Mouse (Mus musculus): ENCODE results near the gene Pafah1b2.

The Pafah1b2 gene

DNA sequence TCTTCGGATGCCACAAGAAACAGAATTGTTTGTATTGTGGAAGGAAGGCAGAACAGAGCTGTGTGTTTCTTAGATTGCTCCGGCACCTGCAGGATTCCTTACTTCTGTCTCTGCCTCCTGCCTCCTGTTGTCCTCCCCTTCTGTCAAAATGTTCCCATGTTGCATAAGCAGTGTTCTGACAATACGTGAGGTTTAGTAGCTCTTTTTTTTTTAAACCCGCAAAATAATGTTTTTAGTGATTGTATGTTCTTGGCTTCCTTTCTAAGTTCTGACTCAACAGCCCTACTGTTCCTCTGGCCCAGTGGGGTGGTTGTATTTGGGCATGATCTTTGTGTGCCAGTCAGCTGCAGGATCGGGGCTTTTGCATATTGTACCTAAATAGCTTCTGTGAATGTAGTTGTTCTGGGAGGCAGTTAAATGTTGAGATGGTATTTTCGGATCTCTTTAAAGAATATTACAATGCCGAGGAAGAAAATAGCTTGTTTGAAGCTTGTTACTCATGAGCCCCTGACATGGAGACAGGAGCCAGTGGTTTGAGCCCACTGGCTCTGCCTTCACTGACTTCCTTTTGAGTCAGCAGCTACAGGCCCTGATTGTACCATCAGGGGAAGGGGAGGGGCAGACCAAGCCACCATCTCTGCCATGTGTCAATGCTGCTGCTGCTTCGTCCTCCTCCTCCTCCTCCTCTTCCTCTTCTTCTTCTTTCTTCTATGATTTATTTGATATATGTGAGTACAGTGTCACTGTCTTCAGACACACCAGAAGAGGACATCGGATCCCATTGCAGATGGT, 13.8 kb upstream of the Pafah1b2 start:
- no peak for DNase-seq

DNA sequence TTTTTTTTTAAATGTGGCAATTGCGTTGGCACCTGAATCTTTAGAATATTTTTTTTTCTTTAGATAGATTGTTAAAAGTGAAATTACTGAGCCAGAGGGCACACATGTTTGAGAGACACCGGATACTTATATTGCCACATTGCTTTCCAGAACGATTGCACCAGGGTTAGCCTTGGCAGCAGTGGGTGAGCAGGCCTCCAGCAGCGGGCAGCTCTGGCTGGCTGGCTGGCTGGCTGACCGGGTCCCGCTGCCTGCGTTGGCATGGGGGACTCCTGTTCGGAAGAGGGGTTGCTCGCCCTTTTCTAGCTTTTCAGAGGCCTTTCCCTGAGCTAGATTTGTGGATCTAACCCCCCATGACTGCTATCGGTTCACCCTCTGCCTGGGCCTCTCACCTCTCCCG, 11.1 kb upstream of the Pafah1b2 start:
- DNase-seq, result no peak

DNA sequence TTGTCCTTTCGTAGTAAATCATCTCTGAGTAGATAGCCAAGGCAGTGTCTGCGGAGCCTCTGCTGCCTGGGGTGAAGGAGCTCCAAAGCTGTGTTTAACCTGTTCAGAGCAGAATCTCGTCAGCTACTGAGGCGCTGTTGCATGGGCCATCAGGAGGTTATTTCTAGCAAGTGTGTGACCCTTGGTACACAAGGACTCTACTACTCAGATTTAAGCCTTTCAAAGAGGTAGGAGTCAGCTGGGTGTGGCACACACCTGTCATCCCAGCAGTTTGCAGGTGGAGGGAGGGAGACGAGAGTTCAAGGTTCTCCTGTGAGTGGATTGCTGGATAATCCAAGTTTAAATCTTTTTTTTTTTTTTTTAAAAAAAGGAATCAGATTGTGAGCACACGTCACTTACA, 7.5 kb upstream of the Pafah1b2 start:
- DNase-seq, result no peak

DNA sequence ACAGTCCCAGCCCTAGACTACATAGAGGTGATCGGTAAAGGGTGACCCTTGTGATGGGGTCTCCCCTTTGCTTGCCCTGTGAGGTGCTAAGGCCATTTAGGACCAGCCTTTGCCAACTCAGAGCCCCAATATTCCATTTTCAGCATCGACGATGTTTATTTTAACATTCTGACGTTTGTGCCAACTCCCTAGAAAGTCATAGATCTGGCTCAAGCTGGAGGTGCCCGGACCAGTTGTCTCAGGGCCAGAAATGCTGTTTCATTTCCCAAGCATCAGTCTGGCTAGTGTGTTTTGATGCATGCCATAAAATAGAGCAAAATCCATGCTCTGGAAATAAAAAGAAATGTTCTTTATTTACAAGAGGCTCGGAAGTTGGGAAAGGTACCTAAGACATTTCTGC, 5.8 kb upstream of the Pafah1b2 start:
- DNase-seq, result no peak

DNA sequence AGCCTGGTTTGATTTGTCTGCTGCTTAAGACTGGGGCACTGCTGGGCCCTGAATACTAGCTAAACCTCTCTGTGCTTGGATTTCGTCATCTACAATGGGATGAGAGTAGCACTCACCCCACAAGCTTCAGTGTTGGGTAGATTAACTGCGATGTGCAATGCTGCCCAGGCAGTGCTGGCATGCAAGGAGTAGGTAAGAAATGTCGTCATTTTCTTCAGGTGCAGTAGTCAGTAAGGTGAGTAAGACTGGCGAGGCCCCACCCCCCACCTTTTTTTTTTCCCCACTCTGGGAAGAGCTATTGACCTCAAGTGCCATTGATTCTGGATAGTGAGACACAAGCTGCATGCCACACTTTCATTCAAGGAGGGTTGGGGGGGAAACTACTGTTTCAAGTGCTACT, 3.9 kb upstream of the Pafah1b2 start:
- DNase-seq, result no peak

DNA sequence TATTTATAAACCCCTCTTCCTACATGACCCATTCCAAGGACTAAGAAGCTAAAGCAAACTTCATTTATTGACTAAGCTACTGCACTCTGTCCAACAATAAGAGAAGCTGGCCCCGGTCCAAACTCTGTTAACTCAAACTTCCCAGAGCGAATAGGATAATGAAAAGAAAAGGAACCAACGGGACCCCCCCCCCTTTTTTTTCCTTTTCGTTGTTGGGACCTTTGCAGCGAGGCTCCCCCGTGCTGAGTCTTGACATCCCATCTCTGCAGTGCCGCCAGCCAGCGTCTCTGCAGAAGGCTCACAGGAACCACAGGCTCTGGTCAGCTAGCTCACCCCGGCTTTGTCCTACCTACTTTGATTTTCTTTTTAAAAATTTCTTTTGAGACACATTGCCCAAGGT, 3.3 kb upstream of the Pafah1b2 start:
- DNase-seq, result peak; percentile 85

DNA sequence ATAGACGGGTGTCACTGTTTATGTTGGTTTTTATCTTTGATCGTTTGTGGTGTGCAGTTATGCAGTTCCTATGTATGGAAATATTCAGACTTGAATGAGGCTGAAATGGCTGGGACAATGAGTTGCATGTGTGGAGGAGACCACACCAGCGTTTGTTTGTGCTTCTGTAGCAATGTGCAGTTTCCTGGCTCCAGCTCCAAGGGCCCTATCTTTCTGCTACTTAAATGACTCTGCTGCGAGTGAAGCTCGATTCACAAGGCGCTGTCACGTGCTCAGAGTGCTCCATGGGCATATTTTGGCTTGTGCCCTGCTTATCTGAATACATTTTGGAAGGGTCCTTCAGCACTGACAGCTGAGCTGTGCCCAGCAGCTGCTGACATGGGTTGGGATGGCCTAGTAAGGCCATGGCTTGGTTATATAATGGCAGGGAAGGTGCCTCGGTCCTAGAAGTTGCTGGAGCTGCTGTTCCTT, 2.6 kb upstream of the Pafah1b2 start:
- DNase-seq, result no peak

DNA sequence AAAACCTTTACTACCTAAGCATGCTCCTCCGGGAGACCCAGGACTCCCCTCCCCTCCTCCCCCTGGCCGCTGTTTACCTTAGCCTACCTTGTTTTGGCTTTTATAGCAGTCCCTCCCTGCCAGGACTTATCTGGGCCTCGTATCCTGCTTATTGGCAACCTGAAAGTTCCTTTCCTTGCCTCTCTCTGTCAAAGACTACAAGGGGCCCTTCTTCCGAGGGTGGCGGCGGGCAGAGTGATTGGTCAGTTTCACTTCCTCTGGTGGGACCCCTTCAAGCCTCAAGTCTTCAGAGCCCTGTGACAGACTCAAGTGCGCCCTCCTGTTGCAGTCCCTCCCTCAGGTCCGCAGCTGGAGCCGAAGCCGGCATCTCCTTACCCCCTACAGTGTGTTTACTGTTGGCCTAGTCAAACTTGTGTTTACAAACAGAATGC, 1.8 kb upstream of the Pafah1b2 start:
- peak; percentile 75 for DNase-seq

DNA sequence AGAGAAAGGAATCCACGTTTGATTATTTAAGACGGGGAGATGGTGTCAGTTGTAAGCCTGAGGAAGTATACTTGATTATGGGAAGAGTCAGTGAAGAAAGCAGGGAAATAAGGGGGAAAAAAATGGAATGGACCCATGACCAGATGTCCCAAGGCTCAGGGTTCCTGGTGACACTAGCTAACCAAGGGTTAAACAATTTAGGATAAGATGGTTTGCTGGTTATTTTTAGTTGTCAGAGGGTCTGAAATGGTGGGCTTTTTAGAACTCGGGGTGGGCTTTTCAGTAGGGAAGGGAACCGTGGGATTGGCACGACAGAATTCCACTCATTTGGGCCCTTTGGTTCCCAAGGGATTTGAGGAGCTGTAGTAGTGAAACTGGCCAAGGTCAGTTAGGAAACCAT, 1.1 kb upstream of the Pafah1b2 start:
- DNase-seq, result no peak

DNA sequence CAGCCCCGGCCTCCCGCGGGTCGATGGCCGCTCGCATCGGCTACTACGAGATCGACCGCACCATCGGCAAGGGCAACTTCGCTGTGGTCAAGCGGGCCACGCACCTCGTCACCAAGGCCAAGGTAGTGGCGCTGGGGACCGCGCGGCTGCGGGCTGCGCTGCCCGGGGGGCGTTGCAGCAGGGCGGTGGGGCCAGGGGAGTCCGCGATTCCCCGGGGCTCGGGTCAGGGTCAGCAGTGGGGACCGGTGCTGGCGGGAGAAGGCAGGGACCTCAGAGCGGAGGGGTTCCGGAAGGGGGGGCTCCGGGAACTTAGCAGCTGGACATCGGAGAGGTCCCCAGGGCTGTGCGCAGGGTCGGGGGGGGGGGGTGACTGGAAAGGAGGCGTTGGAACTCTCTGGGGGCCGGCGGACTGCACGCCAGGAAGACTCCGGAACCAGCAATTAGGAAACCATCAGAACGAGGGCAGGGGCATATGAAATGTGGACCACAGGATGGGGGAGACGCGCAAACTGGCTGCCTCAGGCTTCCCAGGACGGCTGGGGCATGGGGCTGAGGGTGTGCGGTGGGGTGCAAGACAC, 608 bp upstream of the Pafah1b2 start:
- peak; percentile 72 for DNase-seq

DNA sequence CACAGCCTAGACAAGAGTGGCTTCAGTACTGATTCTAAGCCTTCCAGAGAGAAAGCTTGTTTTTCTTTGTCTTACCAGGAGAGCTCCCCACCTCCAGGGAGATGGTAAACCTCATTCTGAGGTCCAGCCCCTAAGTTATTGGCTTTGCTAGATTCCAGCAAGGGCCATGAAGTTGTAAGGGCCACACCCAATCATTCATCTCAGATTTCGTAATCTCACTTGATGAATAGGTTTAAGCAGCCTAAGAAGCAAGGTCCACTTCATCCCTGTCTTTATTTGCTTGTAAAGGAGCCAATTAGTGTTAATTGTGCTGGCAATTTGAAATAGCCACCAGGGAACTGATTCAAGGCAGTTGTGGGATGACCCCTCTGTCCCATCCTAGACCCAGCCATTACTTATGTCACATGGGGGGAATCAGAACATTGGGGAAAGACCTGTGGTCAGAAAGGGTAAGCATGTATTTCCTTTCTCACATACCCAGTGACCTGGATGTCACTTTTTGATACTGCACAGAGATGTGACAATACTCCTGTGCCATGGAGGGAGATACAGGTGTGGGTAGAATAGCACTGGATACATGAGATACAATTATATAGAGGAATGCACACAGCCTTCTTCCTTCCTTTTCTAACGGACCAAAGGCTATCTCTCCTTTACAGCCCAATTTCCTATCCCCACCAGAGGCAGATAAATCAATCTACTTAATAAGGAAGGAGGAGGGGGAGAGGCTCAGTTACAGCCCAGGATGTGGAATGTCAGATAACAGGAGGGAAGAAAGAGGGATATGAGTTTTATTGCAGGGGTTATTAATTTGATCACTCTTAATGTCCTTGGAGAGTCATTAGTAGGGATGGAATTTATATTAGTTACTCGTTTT, 1.2 kb downstream of the Pafah1b2 start:
- DNase-seq, result no peak

DNA sequence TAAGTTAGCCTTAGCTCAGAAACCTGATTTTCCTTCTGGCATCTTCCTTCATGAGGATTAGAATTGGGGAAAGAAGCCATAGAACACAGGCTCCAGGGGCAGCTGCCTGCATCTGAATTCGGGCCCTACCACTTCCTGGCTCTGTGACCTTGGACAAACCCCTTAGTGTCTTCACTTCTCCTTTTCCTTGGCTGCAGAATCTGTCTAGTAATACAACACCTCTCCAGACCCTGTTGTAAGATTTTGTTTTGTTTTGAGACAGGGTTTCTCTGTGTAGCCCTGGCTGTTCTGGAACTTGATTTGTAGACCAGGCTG, 2.9 kb downstream of the Pafah1b2 start:
- no peak for DNase-seq

DNA sequence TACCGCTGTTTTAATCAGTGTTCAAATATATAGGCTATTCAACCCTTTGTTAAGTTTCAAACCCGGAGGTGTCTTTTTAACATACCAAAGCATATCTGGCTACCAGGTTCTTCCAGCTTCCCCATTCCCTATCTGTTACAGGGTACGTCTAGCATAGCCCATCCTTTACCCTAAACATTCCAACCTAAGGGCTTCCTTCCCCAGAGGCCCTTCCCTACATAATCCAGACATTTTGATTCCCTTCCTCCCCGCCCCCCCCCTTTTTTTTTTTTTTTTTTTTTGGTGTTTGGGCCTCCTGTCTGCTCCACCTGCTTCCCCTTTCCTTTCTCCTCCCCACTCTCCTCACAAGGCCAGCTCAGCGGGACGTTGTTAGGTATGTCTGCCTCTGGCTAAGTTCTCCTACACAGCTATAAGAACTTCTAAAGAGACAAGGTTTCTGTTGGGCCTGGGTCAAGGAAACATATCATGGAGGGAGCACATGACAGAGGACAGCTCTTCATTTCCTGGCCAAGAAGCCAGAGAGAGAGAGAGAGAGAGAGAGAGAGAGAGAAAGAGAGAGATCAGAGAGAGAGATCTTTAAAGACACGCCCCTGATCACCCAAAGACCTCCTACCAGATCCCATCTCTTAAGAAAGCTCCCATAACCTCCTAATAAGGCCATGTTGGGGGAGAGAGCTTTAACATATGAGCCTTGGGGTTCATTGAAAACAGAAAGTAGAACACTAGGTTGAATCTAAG, 3.4 kb downstream of the Pafah1b2 start:
- no peak for DNase-seq

DNA sequence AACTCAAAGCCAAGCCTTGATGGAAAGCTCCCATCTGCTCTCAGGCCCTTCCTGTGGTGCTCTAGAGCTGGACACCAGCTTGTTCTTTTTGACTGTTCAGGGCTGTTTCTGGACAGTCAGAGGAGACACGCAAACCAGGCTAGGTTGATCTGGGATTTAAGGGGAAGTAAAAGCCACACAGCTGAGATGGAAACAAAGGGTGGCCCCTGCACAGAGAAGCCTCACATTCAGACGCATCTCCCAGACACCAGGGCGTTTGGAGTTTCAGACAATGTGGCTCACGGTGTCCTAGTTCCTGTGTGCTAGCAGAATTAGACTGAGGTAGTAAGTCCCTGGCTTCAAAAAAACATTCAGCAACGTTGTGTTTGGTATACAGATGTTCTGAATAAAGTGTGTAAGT, 6.3 kb downstream of the Pafah1b2 start:
- DNase-seq, result no peak

DNA sequence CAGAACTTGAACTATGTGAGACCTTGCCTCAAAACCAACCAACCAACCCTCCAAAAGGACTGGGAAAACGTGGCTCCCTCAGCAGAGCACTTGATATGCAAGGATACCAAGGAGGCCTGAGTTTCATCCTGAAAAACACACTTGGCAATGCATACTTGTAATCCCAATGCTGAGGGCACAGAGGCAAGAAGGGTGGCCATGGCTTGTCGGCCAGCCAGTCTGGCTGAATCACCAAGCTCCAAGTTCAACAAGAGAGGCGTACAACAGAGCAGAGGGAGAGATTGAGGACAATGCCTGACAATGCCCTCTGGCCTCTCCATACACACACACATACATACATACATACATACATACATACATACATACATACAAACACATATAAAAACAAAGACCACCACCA, 8.0 kb downstream of the Pafah1b2 start:
- DNase-seq, result no peak

DNA sequence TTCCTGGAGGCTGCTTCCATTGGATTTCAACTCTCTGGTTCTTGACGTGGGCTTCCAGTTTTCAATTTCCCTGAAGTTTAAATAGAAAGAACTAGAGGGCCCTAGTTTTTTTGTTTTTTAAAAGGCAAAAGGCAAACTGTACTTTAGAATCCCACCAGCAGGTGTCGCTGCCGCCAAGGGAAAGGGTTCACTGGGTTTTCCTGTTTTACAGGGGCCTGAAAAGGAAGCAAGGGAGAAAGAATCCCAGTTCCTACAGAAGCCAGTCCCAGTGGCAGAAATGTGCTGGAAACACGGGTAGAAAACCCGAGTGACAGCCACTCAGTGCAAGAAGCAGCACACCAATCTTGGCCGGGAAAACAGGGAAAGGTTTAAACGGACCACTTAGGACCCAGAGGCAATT, 8.8 kb downstream of the Pafah1b2 start:
- DNase-seq, result peak; percentile 91

DNA sequence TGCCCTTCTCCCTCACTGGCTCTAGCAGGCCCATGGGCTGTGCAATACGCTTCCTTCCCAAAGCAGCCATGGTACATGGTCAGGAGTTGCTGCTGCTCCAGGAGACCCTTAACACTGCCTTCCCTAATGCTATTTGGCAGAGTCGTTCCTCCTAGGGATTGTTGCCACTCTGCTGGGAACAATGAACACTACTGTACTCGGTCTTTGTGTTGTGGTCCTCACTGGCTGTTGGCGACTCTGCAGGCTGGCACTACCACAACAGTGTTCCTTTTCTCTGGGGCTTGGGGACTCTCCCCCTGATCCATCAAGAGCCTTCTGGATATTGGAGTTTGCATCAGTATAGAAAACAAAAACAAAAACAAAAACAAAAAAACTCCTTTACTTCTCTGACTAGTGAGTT, 13.5 kb downstream of the Pafah1b2 start:
- no peak for DNase-seq

DNA sequence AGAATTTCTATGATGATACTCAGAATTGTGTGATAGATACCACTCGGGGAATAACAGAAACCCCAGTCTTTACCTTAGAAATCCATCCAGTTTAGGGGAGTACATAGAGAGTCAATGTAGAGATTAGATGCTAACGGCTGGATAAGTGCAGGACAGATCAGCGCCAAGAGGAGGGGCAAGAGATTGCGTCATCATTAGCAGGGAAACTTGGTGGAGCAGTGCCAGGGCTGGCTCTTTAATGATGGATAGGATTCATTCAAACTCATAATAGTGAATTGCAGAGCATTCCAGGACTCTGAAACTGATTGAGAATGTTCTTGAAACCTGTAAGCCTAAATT, 27.3 kb downstream of the Pafah1b2 start:
- DNase-seq, result peak; percentile 79

DNA sequence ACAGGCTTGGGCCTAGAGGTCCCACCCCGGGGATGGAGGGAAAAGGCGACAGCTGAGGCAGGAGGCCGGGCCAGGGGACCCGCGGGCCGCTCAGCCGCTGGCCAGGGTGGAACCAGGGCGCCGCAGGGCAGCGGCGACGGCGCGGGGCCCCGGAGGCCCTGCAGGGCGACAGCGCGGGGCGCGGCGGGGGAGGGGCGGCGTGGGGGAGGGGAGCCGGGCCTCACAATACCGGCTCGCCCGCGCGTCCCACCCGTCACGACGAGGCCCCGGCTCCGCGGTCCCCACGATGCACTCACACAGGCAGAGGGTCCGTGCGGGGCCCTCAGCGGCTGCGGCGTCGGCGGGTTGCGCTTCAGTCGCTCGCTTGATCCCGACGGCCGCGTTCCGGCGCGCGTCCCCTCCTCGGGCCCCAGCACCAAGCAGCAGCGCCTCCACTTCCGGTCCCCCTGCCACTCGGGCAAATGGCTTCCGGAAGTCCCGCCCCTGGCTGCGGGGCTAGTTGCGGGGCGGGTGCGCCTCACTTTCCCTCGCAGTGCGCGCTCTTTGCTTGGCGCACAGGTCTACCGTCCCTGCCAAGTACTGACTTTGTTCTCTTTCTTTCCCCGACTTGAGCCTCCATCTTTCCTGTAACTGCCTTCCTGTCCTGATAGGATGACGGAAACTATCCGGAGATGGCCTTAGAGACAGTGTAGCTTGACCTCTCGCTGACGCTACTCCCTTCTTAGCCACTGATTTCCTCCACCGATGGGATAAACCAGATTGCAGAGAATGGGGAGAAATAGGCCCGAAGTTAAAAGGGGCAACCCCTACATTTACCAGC, 27.9 kb downstream of the Pafah1b2 start:
- DNase-seq, result peak; percentile 94

DNA sequence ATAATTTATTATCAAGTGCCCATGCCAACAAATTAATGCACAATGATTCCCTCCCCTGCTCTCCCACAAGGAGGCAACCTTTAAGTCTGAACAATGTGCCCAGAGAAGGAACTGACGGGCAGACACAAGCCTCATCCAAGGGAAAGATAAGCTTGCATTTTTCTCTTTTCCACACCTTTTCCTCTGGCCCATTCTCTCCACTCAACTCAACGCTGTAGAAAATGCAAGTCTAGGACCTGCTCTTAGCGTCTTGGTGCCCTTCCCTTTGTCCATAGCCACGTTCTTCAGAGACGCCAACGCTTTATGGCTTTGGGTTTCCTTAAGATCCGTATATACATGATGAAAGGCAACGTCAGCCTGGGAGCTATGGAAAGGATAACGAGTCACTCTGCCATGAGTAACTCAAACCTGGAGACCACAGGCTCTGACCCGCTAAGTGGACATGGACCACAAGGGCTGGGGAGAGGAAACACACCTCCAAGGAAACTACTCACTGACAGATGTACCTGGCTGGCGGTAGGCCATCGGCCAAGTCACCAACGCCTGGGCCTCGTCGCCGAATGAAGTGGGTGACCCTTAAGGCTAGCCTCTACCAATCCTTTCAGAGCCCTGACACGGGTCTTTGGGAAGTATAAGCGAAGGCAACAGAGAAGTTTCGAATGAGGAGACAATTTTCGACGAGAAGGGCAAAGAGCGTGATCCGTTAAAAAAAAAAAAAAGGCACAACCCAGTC, 28.6 kb downstream of the Pafah1b2 start:
- peak; percentile 53 for DNase-seq

DNA sequence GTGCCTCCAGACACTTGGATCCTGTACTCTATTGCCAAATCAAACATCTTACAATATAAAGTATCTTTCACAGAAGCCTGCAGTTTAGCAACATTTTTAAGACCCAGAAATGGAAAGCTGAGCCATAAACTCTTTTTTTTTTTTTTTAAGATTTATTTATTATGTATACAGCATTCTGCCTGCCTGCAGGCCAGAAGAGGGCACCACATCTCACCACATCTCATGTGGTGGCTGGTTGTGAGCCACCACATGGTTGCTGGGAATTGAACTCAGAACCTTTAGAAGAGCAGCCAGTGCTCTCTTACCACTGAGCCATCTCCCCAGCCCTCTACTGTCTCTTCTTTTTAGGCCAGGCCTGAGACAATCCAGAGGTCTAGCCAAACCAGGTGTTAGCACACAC, 31.2 kb downstream of the Pafah1b2 start:
- DNase-seq, result no peak

DNA sequence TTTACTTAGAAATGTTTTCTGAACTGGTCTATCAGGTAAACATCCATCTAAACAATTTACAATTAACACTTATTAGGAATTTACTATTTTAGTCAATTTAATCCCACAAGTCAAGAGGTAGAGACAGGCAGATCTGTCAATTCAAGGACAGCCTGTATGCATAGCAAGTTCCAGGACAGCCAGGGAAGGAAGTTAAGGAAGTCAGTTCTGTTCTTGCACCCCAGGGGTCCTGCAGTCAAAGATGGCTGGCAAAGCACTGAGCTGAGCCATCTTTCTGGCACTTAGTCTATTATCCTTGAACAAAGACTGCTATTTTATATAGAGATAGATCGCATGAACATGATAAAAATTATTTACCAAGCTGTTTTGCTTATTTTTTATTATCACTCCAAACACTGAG, 31.9 kb downstream of the Pafah1b2 start:
- DNase-seq, result no peak
